Mouse (Mus musculus): ENCODE measurements around the gene Fgf4. TPM values are rescaled to one million over a fixed set of nuclear protein-coding genes. Genes with fewer than 3 reads are reported as not detected.

The Fgf4 gene
- total RNA-seq (2023) = not detected

GRCm38 (mm10) chr7:144847067-144847466, at the start of gene Fgf4:
Gene Fgf4, plus strand, starts transcription at chr7:144847367.

DNA sequence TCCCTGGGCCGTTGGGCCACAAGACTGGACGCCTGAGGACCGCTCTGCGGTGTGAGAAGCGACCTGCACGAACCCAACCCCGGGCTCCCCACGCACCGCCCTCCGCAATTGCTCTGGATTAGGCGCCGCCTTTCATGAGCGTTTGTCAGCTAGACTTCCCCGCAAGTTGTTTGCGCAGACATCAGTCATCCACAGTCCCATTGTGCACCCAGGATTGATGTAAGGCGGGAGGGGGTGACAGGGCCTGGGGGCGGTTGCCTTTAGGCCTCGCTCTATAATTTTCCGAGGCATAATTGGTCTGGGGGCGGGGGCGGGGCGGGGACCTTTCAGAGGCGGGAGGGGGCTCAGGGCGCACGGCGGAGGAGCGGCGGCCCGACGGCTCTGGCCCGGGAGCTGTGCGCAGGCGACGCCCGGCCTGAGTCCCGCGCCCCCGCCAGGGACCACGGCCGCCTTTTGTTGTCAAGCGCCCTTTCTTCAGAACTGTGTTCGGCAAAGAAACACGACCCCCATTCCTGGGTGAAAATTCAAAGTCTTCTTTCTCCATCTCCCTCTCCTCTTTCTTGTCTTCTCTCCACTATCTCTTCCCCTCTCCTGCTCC, 9.2 kb upstream of the Fgf4 start, which contains the start of gene Fgf3:
TSS of gene Fgf3 (plus strand) at position 193 of the 598 bp plus-strand sequence.

GRCm38 (mm10) chr7:144896294-144897218, 49.4 kb downstream of the Fgf4 start, which contains the start of gene Fgf15:
Gene Fgf15, plus strand, starts transcription at chr7:144896531.

Other genes with a start within 250 kb of the Fgf4 start
- gene Ano1, start 95.4 kb upstream of the Fgf4 start, total RNA-seq (2023) = 1.7 TPM
- gene Fgf3, start 9.3 kb upstream of the Fgf4 start, total RNA-seq (2023) = not detected
- gene Fgf15, start 49.2 kb downstream of the Fgf4 start, total RNA-seq (2023) = not detected
- gene LTO1, start 67.7 kb downstream of the Fgf4 start, total RNA-seq (2023) = 38.6 TPM
- 1.9 TPM for gene Ccnd1, start 92.6 kb downstream of the Fgf4 start, total RNA-seq (2023)